Mouse (Mus musculus): ENCODE results near the gene Ralgps1.

DNA sequence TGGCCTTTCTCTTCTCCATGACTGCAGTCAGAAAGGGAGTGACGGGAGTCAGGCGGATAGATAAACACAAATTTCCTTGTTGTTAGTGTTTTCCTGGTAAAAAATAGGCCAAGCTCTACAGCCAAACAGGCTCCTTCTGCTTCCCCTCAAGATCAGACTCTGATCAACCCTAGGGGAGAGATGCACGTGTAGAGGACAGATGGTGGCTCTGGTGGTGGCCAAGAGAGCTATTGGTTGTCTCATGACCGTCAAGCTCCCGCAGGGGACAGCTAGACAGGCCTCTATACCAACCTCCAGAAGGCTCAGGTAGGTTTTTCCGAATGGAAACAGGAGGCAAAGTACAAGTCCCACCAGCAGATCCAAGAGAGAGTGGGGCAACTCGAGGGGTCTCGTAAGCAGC, 270.8 kb downstream of the Ralgps1 start:
- TF ChIP-seq EP300 (IDR thresholded peaks at IDR 0.05; ENCODE audit: low read depth in 1 of 2, low read length in 2 of 2), result no peak
- no peak for TF ChIP-seq CTCF (IDR thresholded peaks at IDR 0.05 in 2 of 3, conservative IDR thresholded peaks at IDR 0.05 in 1 of 3; ENCODE audit: control insufficient read depth in 1 of 3, insufficient read depth in 1 of 3, low read depth in 2 of 3, low read length in 3 of 3, poor library complexity in 1 of 3, severe bottlenecking in 1 of 3)
- no peak for TF ChIP-seq MAFK (IDR thresholded peaks at IDR 0.05; ENCODE audit: borderline replicate concordance, low read depth, low read length)
- TF ChIP-seq GABPA (IDR thresholded peaks at IDR 0.05; ENCODE audit: low read depth, low read length), result no peak
- TF ChIP-seq POLR2A (IDR thresholded peaks at IDR 0.05; ENCODE audit: control insufficient read depth in 1 of 2, insufficient read depth in 1 of 2, low read depth in 1 of 2, low read length in 2 of 2, poor library complexity in 1 of 2), result no peak
- no peak for TF ChIP-seq ZKSCAN1 (IDR thresholded peaks at IDR 0.05; ENCODE audit: low read depth, low read length)
- TF ChIP-seq USF1 (IDR thresholded peaks at IDR 0.05; ENCODE audit: low read depth, low read length), result no peak

All from MEL (cell line).